Mouse (Mus musculus): Measurements from ENCODE around the gene Rbbp6. TPM values are rescaled to one million over a fixed set of nuclear protein-coding genes. Genes with fewer than 3 reads are reported as not detected.

Rbbp6 gene
- total and polyA plus RNA-seq, 2 experiments from 2014 or later: 13.2 to 14.9 TPM

DNA sequence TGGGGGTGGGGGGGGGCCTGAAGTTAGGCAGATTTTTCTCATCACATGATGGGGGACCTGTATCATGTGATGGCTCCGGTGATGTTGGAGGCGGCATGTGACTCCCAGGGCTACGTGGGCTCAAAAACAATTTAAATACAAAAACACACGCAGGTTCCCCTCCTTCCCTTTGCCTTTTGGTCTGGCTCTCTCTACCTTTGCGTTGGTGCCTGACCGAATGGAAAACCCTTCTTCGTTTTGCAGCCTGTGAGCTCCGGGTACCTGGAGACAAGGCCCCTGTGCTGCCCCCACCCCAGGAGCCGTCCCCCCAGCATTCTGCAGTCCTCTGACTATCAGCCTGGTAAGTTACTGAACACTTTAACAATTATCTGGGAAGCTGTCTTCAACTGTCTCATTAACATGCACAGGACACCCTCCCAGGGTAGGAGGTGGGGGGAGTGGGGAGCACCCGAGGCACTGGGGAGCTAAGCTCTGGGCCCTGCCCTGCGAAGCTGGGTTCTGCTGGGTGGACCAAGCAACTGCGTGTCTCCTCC lies 65.8 kb downstream of the Rbbp6 start:
- DNase-seq (ENCODE audit: low spot score) (no peak), ATAC-seq (ENCODE audit: insufficient read depth, low read depth) (peak; percentile 50)
- peak overlapping the region; percentile 44; the same call in 1 of the 2 replicates for H3K9ac ChIP-seq (replicated peaks; ENCODE audit: low read depth, low read length)
- H3K4me2 ChIP-seq (ENCODE audit: low read depth, low read length): peak overlapping the region; percentile 62
- peak overlapping the region; percentile 40 for H3K4me3 ChIP-seq (ENCODE audit: low read depth, low read length)
- no peak overlapping the region for H3K27ac ChIP-seq (ENCODE audit: low read depth)
- no peaks in the 10 kb centered on the region for H3K36me3 ChIP-seq (replicated peaks; ENCODE audit: control insufficient read depth, insufficient read depth, low read length)
- peaks cover 8% of the 10 kb centered on the region for H3K4me1 ChIP-seq (ENCODE audit: control insufficient read depth, insufficient read depth)
- no peak for TF ChIP-seq EP300 (IDR thresholded peaks at IDR 0.05; ENCODE audit: low read depth)
- 0 out of 2 replicates have a peak, but pooled peaks cover 3% of the 10 kb centered on the region for H3K27me3 ChIP-seq (ENCODE audit: control insufficient read depth, insufficient read depth, low read length)
- no peaks in the 10 kb centered on the region for H3K9me3 ChIP-seq (replicated peaks; ENCODE audit: control insufficient read depth, low read length)
- 5% methylated on average over 11 of the region's 12 CpGs for WGBS

DNA sequence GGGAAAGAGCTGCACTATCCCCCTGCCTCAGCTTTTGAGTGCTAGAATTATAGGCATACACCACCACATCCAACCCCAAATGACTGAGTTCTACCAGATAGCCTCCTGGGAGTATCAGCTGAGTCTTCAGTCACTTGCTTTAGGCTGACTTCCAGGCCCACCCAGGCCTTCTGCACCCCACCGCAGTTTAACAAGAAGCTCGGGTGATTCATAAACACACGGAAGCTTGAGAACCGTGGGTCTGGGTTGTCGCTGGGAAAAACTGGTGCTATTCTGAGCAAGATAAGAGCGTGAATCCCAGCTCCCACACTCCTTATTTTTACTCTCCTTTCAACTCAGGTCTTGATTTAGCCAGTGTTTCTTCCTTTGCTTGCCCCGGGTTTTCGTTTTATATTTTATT lies 69.8 kb downstream of the Rbbp6 start:
- TF ChIP-seq EP300 (IDR thresholded peaks at IDR 0.05; ENCODE audit: low read depth) (no peak), CTCF (IDR thresholded peaks at IDR 0.05; ENCODE audit: low read depth) (no peak)
- ATAC-seq (ENCODE audit: insufficient read depth, low read depth): no peak
- H3K9ac ChIP-seq (replicated peaks; ENCODE audit: low read depth, low read length): no peak overlapping the region

DNA sequence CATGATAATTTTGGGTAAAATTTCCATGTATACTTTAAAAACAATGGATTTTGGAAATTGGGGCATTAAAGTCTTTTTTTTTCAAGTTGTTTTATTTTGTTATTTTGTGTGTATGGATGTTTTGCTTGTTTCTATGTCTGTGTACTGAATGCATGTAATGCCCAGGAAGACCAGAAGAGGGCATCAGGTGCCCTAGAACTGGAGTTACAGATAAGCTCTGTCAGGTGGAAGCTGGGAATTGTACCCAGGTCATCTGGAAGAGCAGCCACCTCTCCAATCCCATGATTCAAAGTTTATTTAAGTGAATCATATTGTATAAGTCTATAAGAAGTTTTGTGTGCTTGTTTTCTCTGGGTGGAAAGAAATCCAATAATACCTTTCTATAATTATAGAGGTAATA lies 73.8 kb downstream of the Rbbp6 start:
- no peak overlapping the region for H3K4me2 ChIP-seq (ENCODE audit: low read depth, low read length)
- H3K4me1 ChIP-seq (ENCODE audit: control insufficient read depth, insufficient read depth): no peaks in the 10 kb centered on the region
- H3K4me3 ChIP-seq (ENCODE audit: low read depth, low read length): no peak overlapping the region
- ATAC-seq (ENCODE audit: insufficient read depth, low read depth) (no peak), DNase-seq (ENCODE audit: low spot score) (no peak)
- TF ChIP-seq CTCF (IDR thresholded peaks at IDR 0.05; ENCODE audit: low read depth) (peak; percentile 49), EP300 (IDR thresholded peaks at IDR 0.05; ENCODE audit: low read depth) (no peak)
- H3K9me3 ChIP-seq (replicated peaks; ENCODE audit: control insufficient read depth, low read length): no peaks in the 10 kb centered on the region
- H3K9ac ChIP-seq (replicated peaks; ENCODE audit: low read depth, low read length): no peak overlapping the region
- no peaks in the 10 kb centered on the region for H3K27me3 ChIP-seq (ENCODE audit: control insufficient read depth, insufficient read depth, low read length)
- no peaks in the 10 kb centered on the region for H3K36me3 ChIP-seq (replicated peaks; ENCODE audit: control insufficient read depth, insufficient read depth, low read length)
- H3K27ac ChIP-seq (ENCODE audit: low read depth): no peak overlapping the region

More for the DNA sequence above, 69.8 kb downstream of the Rbbp6 start:
- H3K4me2 ChIP-seq (ENCODE audit: low read depth, low read length): no peak overlapping the region
- no peak for DNase-seq (ENCODE audit: low spot score)
- H3K4me3 ChIP-seq (ENCODE audit: low read depth, low read length): no peak overlapping the region
- no peaks in the 10 kb centered on the region for H3K36me3 ChIP-seq (replicated peaks; ENCODE audit: control insufficient read depth, insufficient read depth, low read length)
- H3K27ac ChIP-seq (ENCODE audit: low read depth): no peak overlapping the region
- H3K4me1 ChIP-seq (ENCODE audit: control insufficient read depth, insufficient read depth): peaks cover 8% of the 10 kb centered on the region
- H3K9me3 ChIP-seq (replicated peaks; ENCODE audit: control insufficient read depth, low read length): no peaks in the 10 kb centered on the region
- 0 out of 2 replicates have a peak, but pooled peaks cover 3% of the 10 kb centered on the region for H3K27me3 ChIP-seq (ENCODE audit: control insufficient read depth, insufficient read depth, low read length)
- WGBS: 41% methylated on average over 8 of the region's 8 CpGs

DNA sequence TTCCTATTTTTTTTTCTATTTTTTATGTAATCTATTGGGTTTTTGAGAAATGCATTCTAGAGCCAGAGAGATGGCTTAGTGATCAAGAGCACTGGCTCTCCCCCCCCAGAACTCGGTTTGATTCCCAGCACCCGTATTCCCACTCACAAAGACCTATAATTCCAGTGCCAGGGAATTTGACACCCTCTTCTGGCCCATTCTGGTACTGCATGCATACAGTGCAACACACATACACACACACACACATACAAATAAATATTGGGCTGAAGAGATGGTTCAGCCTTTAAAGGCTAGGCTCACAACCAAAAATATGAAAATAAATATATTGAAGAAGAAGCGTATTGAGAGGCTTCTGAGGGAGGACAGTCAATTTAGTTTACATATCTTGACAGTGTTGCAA lies 79.7 kb downstream of the Rbbp6 start:
- no peaks in the 10 kb centered on the region for H3K27me3 ChIP-seq (ENCODE audit: control insufficient read depth, insufficient read depth, low read length)
- ATAC-seq (ENCODE audit: insufficient read depth, low read depth) (no peak), DNase-seq (ENCODE audit: low spot score) (no peak)
- H3K36me3 ChIP-seq (replicated peaks; ENCODE audit: control insufficient read depth, insufficient read depth, low read length): no peaks in the 10 kb centered on the region
- H3K4me2 ChIP-seq (ENCODE audit: low read depth, low read length): no peak overlapping the region
- WGBS: 93% methylated on average over 3 of the region's 3 CpGs
- peaks cover 8% of the 10 kb centered on the region for H3K4me1 ChIP-seq (ENCODE audit: control insufficient read depth, insufficient read depth)
- H3K27ac ChIP-seq (ENCODE audit: low read depth): no peak overlapping the region
- TF ChIP-seq EP300 (IDR thresholded peaks at IDR 0.05; ENCODE audit: low read depth) (no peak), CTCF (IDR thresholded peaks at IDR 0.05; ENCODE audit: low read depth) (peak; percentile 19; the same call in 1 of the 2 replicates)
- H3K4me3 ChIP-seq (ENCODE audit: low read depth, low read length): no peak overlapping the region
- no peaks in the 10 kb centered on the region for H3K9me3 ChIP-seq (replicated peaks; ENCODE audit: control insufficient read depth, low read length)
- no peak overlapping the region for H3K9ac ChIP-seq (replicated peaks; ENCODE audit: low read depth, low read length)

DNA sequence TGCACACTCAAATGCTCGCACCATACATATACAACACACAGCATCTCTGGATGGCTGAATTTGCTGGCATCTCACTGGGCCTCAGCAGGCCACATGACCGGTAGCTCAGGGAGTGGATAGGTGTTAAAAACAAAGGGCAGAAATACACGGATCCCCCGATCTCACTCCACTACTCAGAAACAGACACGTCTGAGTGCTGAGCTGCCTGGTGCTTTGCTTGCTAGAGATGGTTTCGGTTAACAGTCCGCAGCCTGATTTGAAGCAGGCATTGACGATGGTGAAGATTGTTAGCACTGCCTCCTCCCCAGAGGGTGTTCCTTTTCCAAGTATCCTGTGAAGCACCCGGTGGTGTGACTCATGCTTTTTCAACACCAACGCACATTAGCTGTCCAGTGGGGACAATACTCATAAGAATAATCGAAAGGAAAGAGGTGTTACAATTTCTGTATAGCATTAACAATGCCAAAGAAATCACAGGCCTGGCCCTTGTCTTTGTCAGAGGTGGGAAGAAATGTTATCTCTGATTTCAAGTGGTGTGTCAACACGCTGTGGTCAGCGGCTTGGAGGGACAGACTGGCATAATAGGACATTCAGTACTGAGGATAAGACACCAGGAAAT lies 81.1 kb downstream of the Rbbp6 start:
- 12% methylated on average over 13 of the region's 13 CpGs for WGBS
- Histone ChIP-seq H3K27me3 (ENCODE audit: control insufficient read depth, insufficient read depth, low read length) (no peaks in the 10 kb centered on the region), H3K36me3 (replicated peaks; ENCODE audit: control insufficient read depth, insufficient read depth, low read length) (no peaks in the 10 kb centered on the region), H3K9ac (replicated peaks; ENCODE audit: low read depth, low read length) (no peak overlapping the region), H3K4me3 (ENCODE audit: low read depth, low read length) (peak overlapping the region; percentile 17; the same call in 1 of the 2 replicates), H3K9me3 (replicated peaks; ENCODE audit: control insufficient read depth, low read length) (peaks cover 6% of the 10 kb centered on the region; the same call in 1 of the 2 replicates), H3K27ac (ENCODE audit: low read depth) (peak overlapping the region; percentile 86), H3K4me1 (ENCODE audit: control insufficient read depth, insufficient read depth) (peaks cover 8% of the 10 kb centered on the region), H3K4me2 (ENCODE audit: low read depth, low read length) (peak overlapping the region; percentile 43)
- DNase-seq (ENCODE audit: low spot score) (peak; percentile 96), ATAC-seq (ENCODE audit: insufficient read depth, low read depth) (peak; percentile 94)
- TF ChIP-seq CTCF (IDR thresholded peaks at IDR 0.05; ENCODE audit: low read depth): no peak
- TF ChIP-seq EP300 (IDR thresholded peaks at IDR 0.05; ENCODE audit: low read depth): peak; percentile 98

Other genes starting within 250 kb of the Rbbp6 start
- gene Tnrc6a, start 158.2 kb downstream of the Rbbp6 start, total RNA-seq (2014; rRNA removed; ENCODE audit: low replicate concordance): 31.8 and 41.4 TPM in 2 replicates
- 33.6 and 36.9 TPM in 2 replicates for gene Tnrc6a, start 158.2 kb downstream of the Rbbp6 start, polyA plus RNA-seq (2015; fragmentation: Nextera tagmentation; extraction: Ambion mirVana)
- gene Slc5a11, start 249.1 kb downstream of the Rbbp6 start, total RNA-seq (2014; rRNA removed; ENCODE audit: low replicate concordance): not detected in 2 replicates
- 0.10 TPM in 2 replicates for gene Slc5a11, start 249.1 kb downstream of the Rbbp6 start, polyA plus RNA-seq (2015; fragmentation: Nextera tagmentation; extraction: Ambion mirVana)

Data from heart, postnatal 0 days (tissue).